Mouse (Mus musculus): ENCODE measurements around the gene Pafah1b1. TPM values are rescaled to one million over a fixed set of nuclear protein-coding genes. Genes with fewer than 3 reads are reported as not detected.

Pafah1b1 gene
- polyA plus RNA-seq, 1 experiment from 2014 or later: 59.8 TPM

GRCm38 (mm10) chr11:74751352-74752066, 27.0 kb upstream of the Pafah1b1 start:
- no peak overlapping the region for H3K9ac ChIP-seq (replicated peaks)
- no peak overlapping the region for H3K4me3 ChIP-seq
- H3K27me3 ChIP-seq: no peaks in the 10 kb centered on the region
- 8% methylated on average over 9 of the region's 9 CpGs for WGBS
- H3K36me3 ChIP-seq: no peaks in the 10 kb centered on the region
- H3K4me1 ChIP-seq: peaks cover 11% of the 10 kb centered on the region
- ATAC-seq (replicated peaks): peak; percentile 57; the same call in 1 of the 2 replicates
- H3K9me3 ChIP-seq: no peaks in the 10 kb centered on the region
- peak overlapping the region; percentile 67 for H3K27ac ChIP-seq (replicated peaks)
- H3K4me2 ChIP-seq (replicated peaks): no peak overlapping the region

GRCm38 (mm10) chr11:74750662-74751351, 26.3 kb upstream of the Pafah1b1 start:
- H3K36me3 ChIP-seq: no peaks in the 10 kb centered on the region
- no peak for ATAC-seq (replicated peaks)
- H3K4me2 ChIP-seq (replicated peaks): no peak overlapping the region
- no peaks in the 10 kb centered on the region for H3K27me3 ChIP-seq
- peak overlapping the region; percentile 67 for H3K27ac ChIP-seq (replicated peaks)
- peaks cover 11% of the 10 kb centered on the region for H3K4me1 ChIP-seq
- WGBS: 67% methylated on average over 7 of the region's 7 CpGs
- H3K9ac ChIP-seq (replicated peaks): no peak overlapping the region
- H3K4me3 ChIP-seq: no peak overlapping the region
- no peaks in the 10 kb centered on the region for H3K9me3 ChIP-seq

GRCm38 (mm10) chr11:74749241-74749640, 24.8 kb upstream of the Pafah1b1 start:
- H3K27me3 ChIP-seq: no peaks in the 10 kb centered on the region
- ATAC-seq (replicated peaks): no peak
- H3K9ac ChIP-seq (replicated peaks): no peak overlapping the region
- no peaks in the 10 kb centered on the region for H3K36me3 ChIP-seq
- H3K9me3 ChIP-seq: no peaks in the 10 kb centered on the region
- H3K4me3 ChIP-seq: no peak overlapping the region
- H3K27ac ChIP-seq (replicated peaks): no peak overlapping the region
- 95% methylated on average over 13 of the region's 13 CpGs for WGBS
- no peak overlapping the region for H3K4me2 ChIP-seq (replicated peaks)
- H3K4me1 ChIP-seq: peaks cover 11% of the 10 kb centered on the region

- H3K27me3 ChIP-seq: no peaks in the 10 kb centered on the region
- 88% methylated on average over 4 of the region's 4 CpGs for WGBS
- H3K27ac ChIP-seq (replicated peaks): no peak overlapping the region
- ATAC-seq (replicated peaks): no peak
- H3K36me3 ChIP-seq: no peaks in the 10 kb centered on the region
- H3K4me3 ChIP-seq: no peak overlapping the region
- H3K4me1 ChIP-seq: peaks cover 11% of the 10 kb centered on the region
- H3K9me3 ChIP-seq: no peaks in the 10 kb centered on the region
- no peak overlapping the region for H3K4me2 ChIP-seq (replicated peaks)
- no peak overlapping the region for H3K9ac ChIP-seq (replicated peaks)
These were observed 23.6 kb upstream of the Pafah1b1 start for GRCm38 (mm10) chr11:74748022-74748421.

- Histone ChIP-seq H3K27ac (replicated peaks) (no peak overlapping the region), H3K9ac (replicated peaks) (no peak overlapping the region), H3K27me3 (no peaks in the 10 kb centered on the region), H3K4me1 (peaks cover 7% of the 10 kb centered on the region), H3K4me2 (replicated peaks) (no peak overlapping the region), H3K36me3 (no peaks in the 10 kb centered on the region), H3K4me3 (no peak overlapping the region), H3K9me3 (no peaks in the 10 kb centered on the region)
- no peak for ATAC-seq (replicated peaks)
- WGBS: 77% methylated on average over 3 of the region's 3 CpGs
These were observed 13.4 kb upstream of the Pafah1b1 start for GRCm38 (mm10) chr11:74737861-74738260.

GRCm38 (mm10) chr11:74734917-74735316, 10.4 kb upstream of the Pafah1b1 start:
- Histone ChIP-seq H3K4me3 (no peak overlapping the region), H3K4me2 (replicated peaks) (no peak overlapping the region), H3K27me3 (no peaks in the 10 kb centered on the region), H3K27ac (replicated peaks) (no peak overlapping the region), H3K4me1 (peaks cover 7% of the 10 kb centered on the region), H3K36me3 (no peaks in the 10 kb centered on the region), H3K9me3 (no peaks in the 10 kb centered on the region), H3K9ac (replicated peaks) (no peak overlapping the region)
- no peak for ATAC-seq (replicated peaks)
- WGBS: 3% methylated on average over 7 of the region's 7 CpGs

- no peak for ATAC-seq (replicated peaks)
- H3K9ac ChIP-seq (replicated peaks): peak overlapping the region; percentile 99
- H3K4me1 ChIP-seq: peaks cover 23% of the 10 kb centered on the region
- H3K9me3 ChIP-seq: no peaks in the 10 kb centered on the region
- H3K27me3 ChIP-seq: no peaks in the 10 kb centered on the region
- WGBS: 59% methylated on average over 5 of the region's 5 CpGs
- peak overlapping the region; percentile 99 for H3K27ac ChIP-seq (replicated peaks)
- peak overlapping the region; percentile 67 for H3K4me2 ChIP-seq (replicated peaks)
- no peaks in the 10 kb centered on the region for H3K36me3 ChIP-seq
- H3K4me3 ChIP-seq: peak overlapping the region; percentile 97; the same call in 1 of the 2 replicates
These were observed 711 bp upstream of the Pafah1b1 start for GRCm38 (mm10) chr11:74725181-74725580.

- peak; percentile 86 for ATAC-seq (replicated peaks)
- WGBS: under 1% methylated on average over 62 of the region's 75 CpGs
These were observed 874 bp downstream of the Pafah1b1 start for GRCm38 (mm10) chr11:74723357-74724234.

GRCm38 (mm10) chr11:74721971-74722370, 2.5 kb downstream of the Pafah1b1 start:
- 19% methylated on average over 3 of the region's 3 CpGs for WGBS
- ATAC-seq (replicated peaks): no peak
- H3K36me3 ChIP-seq: no peaks in the 10 kb centered on the region
- H3K4me1 ChIP-seq: peaks cover 38% of the 10 kb centered on the region
- H3K27me3 ChIP-seq: no peaks in the 10 kb centered on the region
- peak overlapping the region; percentile 77 for H3K4me2 ChIP-seq (replicated peaks)
- 0 out of 2 replicates have a peak overlapping the region, but pooled peaks have one; percentile 31 for H3K27ac ChIP-seq (replicated peaks)
- peak overlapping the region; percentile 54 for H3K9ac ChIP-seq (replicated peaks)
- H3K9me3 ChIP-seq: no peaks in the 10 kb centered on the region
- H3K4me3 ChIP-seq: peak overlapping the region; percentile 97

More at GRCm38 (mm10) chr11:74723357-74724234, 874 bp downstream of the Pafah1b1 start:
- Histone ChIP-seq H3K4me2 (replicated peaks) (peak overlapping the region; percentile 77), H3K9me3 (no peaks in the 10 kb centered on the region), H3K27ac (replicated peaks) (peak overlapping the region; percentile 99), H3K4me3 (peak overlapping the region; percentile 97), H3K4me1 (peaks cover 36% of the 10 kb centered on the region), H3K36me3 (no peaks in the 10 kb centered on the region), H3K27me3 (no peaks in the 10 kb centered on the region), H3K9ac (replicated peaks) (peak overlapping the region; percentile 99)

- peaks cover 45% of the 10 kb centered on the region for H3K4me1 ChIP-seq
- WGBS: 70% methylated on average over 2 of the region's 2 CpGs
- H3K9ac ChIP-seq (replicated peaks): no peak overlapping the region
- H3K4me3 ChIP-seq: no peak overlapping the region
- H3K4me2 ChIP-seq (replicated peaks): peak overlapping the region; percentile 35
- H3K27ac ChIP-seq (replicated peaks): no peak overlapping the region
- H3K27me3 ChIP-seq: no peaks in the 10 kb centered on the region
- H3K9me3 ChIP-seq: no peaks in the 10 kb centered on the region
- no peak for ATAC-seq (replicated peaks)
- no peaks in the 10 kb centered on the region for H3K36me3 ChIP-seq
These were observed 3.3 kb downstream of the Pafah1b1 start for GRCm38 (mm10) chr11:74721141-74721540.

- H3K4me2 ChIP-seq (replicated peaks): peak overlapping the region; percentile 35
- H3K4me3 ChIP-seq: no peak overlapping the region
- no peak overlapping the region for H3K27ac ChIP-seq (replicated peaks)
- H3K9me3 ChIP-seq: no peaks in the 10 kb centered on the region
- no peak overlapping the region for H3K9ac ChIP-seq (replicated peaks)
- no peak for ATAC-seq (replicated peaks)
- 88% methylated on average over 1 of the region's 1 CpGs for WGBS
- H3K4me1 ChIP-seq: peaks cover 48% of the 10 kb centered on the region
- H3K36me3 ChIP-seq: no peaks in the 10 kb centered on the region
- no peaks in the 10 kb centered on the region for H3K27me3 ChIP-seq
These were observed 3.8 kb downstream of the Pafah1b1 start for GRCm38 (mm10) chr11:74720668-74721067.

Measured in forebrain, embryonic 15.5 days (tissue).